10 mouse cellular contexts compared by ENCODE assay signal in genomic region chr13:56258196-56259020, GRCm38 (mm10). TPM values are rescaled to one million over a fixed set of nuclear protein-coding genes. Genes with fewer than 3 reads are reported as not detected.
DNase-seq lines count a peak whose midpoint lies in the region; ATAC-seq and TF ChIP-seq lines count a peak whose summit lies in the region.
"Had no signal": no experiment of that assay in that cellular context is flagged by ENCODE, and none has a peak within 500 bp of the region (broad histone marks: within the 10 kb centered on the region; RNA-seq: fewer than 3 reads in every experiment).

No protein-coding gene starts in this region.

- H3K4me1 ChIP-seq in heart, embryonic 11.5 days (ENCODE audit: control insufficient read depth, insufficient read depth, low read length): 0 out of 2 replicates have a peak, but pooled peaks cover 3% of the 10 kb centered on the region
- no peaks in the 10 kb centered on the region for H3K4me1 ChIP-seq in ES-Bruce4 (ENCODE audit: control insufficient read depth, insufficient read depth, low read length)
- peaks cover 46% of the 10 kb centered on the region for H3K4me1 ChIP-seq in forebrain, embryonic 13.5 days

- H3K4me2 ChIP-seq in heart, embryonic 11.5 days: peak overlapping the region; percentile 55
- peak overlapping the region; percentile 76 for H3K4me2 ChIP-seq in forebrain, embryonic 13.5 days

- no peak overlapping the region for H3K27ac ChIP-seq in heart, embryonic 11.5 days (ENCODE audit: low read depth, low read length)
- H3K27ac ChIP-seq in ES-Bruce4 (ENCODE audit: insufficient read depth, low read length): no peak overlapping the region
- peak overlapping the region; percentile 51 for H3K27ac ChIP-seq in forebrain, embryonic 13.5 days

- DNase-seq in heart, adult 18-20 months: no peak
- DNase-seq in mesoderm, embryonic 11.5 days (ENCODE audit: low read depth, low spot score): peak; percentile 54
- no peak for DNase-seq in thymus, postnatal 10 days (ENCODE audit: low spot score in 2 of 2)
- DNase-seq in urinary bladder, adult 2 months (ENCODE audit: low spot score): no peak

- no peak for TF ChIP-seq EP300 in ES-Bruce4 (IDR thresholded peaks at IDR 0.05; ENCODE audit: insufficient read depth, low read depth, low read length)

- no peaks in the 10 kb centered on the region for H3K36me3 ChIP-seq in heart, embryonic 11.5 days (ENCODE audit: control insufficient read depth, insufficient read depth, low read length)
- H3K36me3 ChIP-seq in ES-Bruce4 (ENCODE audit: control insufficient read depth, insufficient read depth, low read length, poor library complexity, severe bottlenecking): no peaks in the 10 kb centered on the region
- H3K36me3 ChIP-seq in forebrain, embryonic 13.5 days (ENCODE audit: poor library complexity, severe bottlenecking): no peaks in the 10 kb centered on the region

- no peak for TF ChIP-seq POLR2A in ES-Bruce4 (IDR thresholded peaks at IDR 0.05; ENCODE audit: insufficient read depth, low read length)

- H3K27me3 ChIP-seq in heart, embryonic 11.5 days (ENCODE audit: control insufficient read depth, insufficient read depth, low read length): peaks cover 88% of the 10 kb centered on the region
- H3K27me3 ChIP-seq in ES-Bruce4 (ENCODE audit: control insufficient read depth, insufficient read depth, low read length, poor library complexity, severe bottlenecking): peaks cover 26% of the 10 kb centered on the region
- peaks cover 98% of the 10 kb centered on the region for H3K27me3 ChIP-seq in forebrain, embryonic 13.5 days

- no peak for TF ChIP-seq CTCF in ES-Bruce4 (IDR thresholded peaks at IDR 0.05; ENCODE audit: low read depth, low read length)

- H3K9ac ChIP-seq in heart, embryonic 11.5 days (ENCODE audit: low read depth, low read length): no peak overlapping the region
- H3K9ac ChIP-seq in ES-Bruce4 (ENCODE audit: low read depth, poor library complexity, severe bottlenecking): peak overlapping the region; percentile 31
- H3K9ac ChIP-seq in forebrain, embryonic 13.5 days: peak overlapping the region; percentile 60

- no peak for ATAC-seq in heart, embryonic 11.5 days (replicated peaks; ENCODE audit: insufficient number of reproducible peaks, low FRiP score, low TSS enrichment)
- ATAC-seq in forebrain, embryonic 13.5 days: no peak
- ATAC-seq in frontal cortex, adult (ENCODE audit: low TSS enrichment): no peak

- H3K4me3 ChIP-seq in heart, embryonic 11.5 days (ENCODE audit: low read depth, low read length): peak overlapping the region; percentile 29
- peak overlapping the region; percentile 73 for H3K4me3 ChIP-seq in ES-Bruce4 (ENCODE audit: low read depth, low read length)
- peak overlapping the region; percentile 39 for H3K4me3 ChIP-seq in forebrain, embryonic 13.5 days

- 1% methylated on average over 52 of the region's 52 CpGs for WGBS in heart, embryonic 11.5 days (ENCODE audit: insufficient replicate concordance)
- WGBS in forebrain, embryonic 13.5 days: under 1% methylated on average over 52 of the region's 52 CpGs

- H3K9me3 ChIP-seq in heart, embryonic 11.5 days (replicated peaks; ENCODE audit: control insufficient read depth, low read length): no peaks in the 10 kb centered on the region
- H3K9me3 ChIP-seq in ES-Bruce4 (replicated peaks; ENCODE audit: control insufficient read depth, insufficient read depth, low read length, poor library complexity, severe bottlenecking): no peaks in the 10 kb centered on the region
- no peaks in the 10 kb centered on the region for H3K9me3 ChIP-seq in forebrain, embryonic 13.5 days (replicated peaks)

RNA-seq across cellular contexts. Expression of gene Neurog1, which starts 6.4 kb away (rescaled TPM):
- 0.09 TPM in 1 of 2 replicates, not detected in the other for polyA plus RNA-seq in heart, embryonic 11.5 days (2014; fragmentation: Nextera tagmentation; extraction: Ambion mirVana)
- total RNA-seq in heart, adult 18-20 months (2021): not detected
- 0.36 TPM in 1 of 2 replicates, not detected in the other for polyA plus RNA-seq in ES-Bruce4 (2011; ENCODE audit: insufficient read depth, insufficient read length, low read depth, missing spikeins)
- 13.0 and 13.1 TPM in 2 replicates for polyA plus RNA-seq in forebrain, embryonic 13.5 days (2015; fragmentation: Nextera tagmentation; extraction: Ambion mirVana)
- polyA plus RNA-seq in urinary bladder, adult 2 months (2012; rRNA removed): not detected in 2 replicates
- total RNA-seq: hematopoietic stem cell, adult 5-6 weeks had no signal
- polyA plus RNA-seq: C2C12 had no signal

RNA-seq across cellular contexts. Expression of gene Cxcl14, which starts 37.9 kb away (rescaled TPM):
- 1.7 and 3.2 TPM in 2 replicates for polyA plus RNA-seq in heart, embryonic 11.5 days (2014; fragmentation: Nextera tagmentation; extraction: Ambion mirVana)
- total RNA-seq in heart, adult 18-20 months (2021): 1 to 10 TPM; 7.0 to 7.9 TPM
- polyA plus RNA-seq in ES-Bruce4 (2011; ENCODE audit: insufficient read depth, insufficient read length, low read depth, missing spikeins): 2.3 and 3.3 TPM in 2 replicates
- polyA plus RNA-seq in forebrain, embryonic 13.5 days (2015; fragmentation: Nextera tagmentation; extraction: Ambion mirVana): 6.6 and 11.3 TPM in 2 replicates
- polyA plus RNA-seq in urinary bladder, adult 2 months (2012; rRNA removed): 329 and 402 TPM in 2 replicates

Comparison
In these comparisons a context has a peak if more than half of its experiments do, and no peak if none do; other contexts are left out.
1. RNA of gene Neurog1, which starts 6.4 kb away (polyA plus RNA-seq): 13.0 to 13.1 TPM in forebrain, embryonic 13.5 days; 0.36 TPM in ES-Bruce4, 0.09 TPM in heart, embryonic 11.5 days and not detected in urinary bladder, adult 2 months; every median in the first group is over 10 times any median in the second.
2. RNA of gene Cxcl14, which starts 37.9 kb away (polyA plus RNA-seq): 329 to 402 TPM in urinary bladder, adult 2 months; 6.6 to 11.3 TPM in forebrain, embryonic 13.5 days, 1.7 to 3.2 TPM in heart, embryonic 11.5 days and 2.3 to 3.3 TPM in ES-Bruce4; every median in the first group is over 10 times any median in the second.
3. Peak in every context shown above with its lines, with median percentiles within 50 percentile points of each other: H3K4me3 ChIP-seq.